In the genomic region with DNA sequence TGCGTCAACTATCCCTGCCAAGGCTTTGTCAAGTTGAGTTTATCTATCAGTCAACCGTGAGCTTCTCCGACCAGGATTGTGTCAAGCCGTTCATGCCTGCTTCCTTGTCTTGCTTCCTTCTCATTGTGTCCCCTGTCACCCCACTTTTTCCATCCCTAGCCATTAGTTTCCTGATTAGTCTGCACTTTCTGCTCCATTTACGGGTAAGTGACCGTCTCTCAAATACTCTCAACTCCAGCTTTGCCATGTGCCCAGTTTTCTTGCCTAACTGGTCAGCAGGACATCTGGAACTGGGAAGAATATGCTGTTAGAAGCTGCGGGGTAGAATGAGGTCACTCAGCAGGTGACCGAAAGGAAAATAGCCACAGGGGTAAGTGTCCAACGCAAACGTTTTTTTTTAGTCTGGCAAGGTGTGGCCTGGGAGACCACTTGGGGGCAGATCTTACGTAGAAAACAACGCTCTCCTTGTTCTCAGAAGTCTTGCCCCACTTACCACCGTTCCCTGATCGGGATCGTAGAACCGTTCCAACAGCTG, we compare ENCODE assay signal across 28 mouse cellular contexts. TPM values are rescaled to one million over a fixed set of nuclear protein-coding genes. Genes with fewer than 3 reads are reported as not detected.
A peak's percentile ranks its signal among the peaks of the same experiment; 100 is the strongest.
DNase-seq lines count a peak whose midpoint lies in the region; ATAC-seq and TF ChIP-seq lines count a peak whose summit lies in the region.
"Had no signal": no experiment of that assay in that cellular context is flagged by ENCODE, and none has a peak within 500 bp of the region (broad histone marks: within the 10 kb centered on the region; RNA-seq: fewer than 3 reads in every experiment).

No protein-coding gene starts in this region.

- WGBS in forebrain, embryonic 11.5 days: 56% methylated on average over 16 of the region's 16 CpGs

- H3K4me2 ChIP-seq in forebrain, embryonic 11.5 days (ENCODE audit: low read depth, low read length, severe bottlenecking): no peak overlapping the region
- H3K4me2 ChIP-seq: forebrain, embryonic 12.5 days; heart, embryonic 15.5 days; hindbrain, embryonic 15.5 days; liver, embryonic 13.5 days; midbrain, embryonic 12.5 days; neural tube, embryonic 12.5 days had no signal

- H3K27ac ChIP-seq in left cerebral cortex, adult 2 months: no peak overlapping the region
- H3K27ac ChIP-seq in forebrain, embryonic 11.5 days (ENCODE audit: low read depth, low read length): no peak overlapping the region
- H3K27ac ChIP-seq: forebrain, embryonic 12.5 days; heart, embryonic 15.5 days; hindbrain, embryonic 15.5 days; liver, embryonic 13.5 days; midbrain, embryonic 12.5 days; neural tube, embryonic 12.5 days had no signal

- H3K9ac ChIP-seq in forebrain, embryonic 11.5 days (ENCODE audit: low read length): no peak overlapping the region
- H3K9ac ChIP-seq: forebrain, embryonic 12.5 days; heart, embryonic 15.5 days; hindbrain, embryonic 15.5 days; liver, embryonic 13.5 days; midbrain, embryonic 12.5 days; neural tube, embryonic 12.5 days had no signal

- no peaks in the 10 kb centered on the region for H3K36me3 ChIP-seq in forebrain, embryonic 11.5 days (ENCODE audit: control insufficient read depth, insufficient read depth, low read length)
- H3K36me3 ChIP-seq: forebrain, embryonic 12.5 days; heart, embryonic 15.5 days; hindbrain, embryonic 15.5 days; midbrain, embryonic 12.5 days; neural tube, embryonic 12.5 days had no signal

- H3K27me3 ChIP-seq in forebrain, embryonic 11.5 days (ENCODE audit: control insufficient read depth, insufficient read depth, low read length): no peaks in the 10 kb centered on the region
- H3K27me3 ChIP-seq: forebrain, embryonic 12.5 days; heart, embryonic 15.5 days; hindbrain, embryonic 15.5 days; liver, embryonic 13.5 days; midbrain, embryonic 12.5 days; neural tube, embryonic 12.5 days had no signal

- intact Hi-C loops in left cerebral cortex, postnatal 4 days (cut with DNase I): no loop called here
- intact Hi-C loops in left cerebral cortex, adult 2 months (cut with DNase I): no loop called here

- no peak overlapping the region for H3K4me3 ChIP-seq in left cerebral cortex, adult 2 months
- H3K4me3 ChIP-seq in forebrain, embryonic 11.5 days (ENCODE audit: low read depth, low read length): no peak overlapping the region
- H3K4me3 ChIP-seq: forebrain, embryonic 12.5 days; heart, embryonic 15.5 days; hindbrain, embryonic 15.5 days; liver, embryonic 13.5 days; midbrain, embryonic 12.5 days; neural tube, embryonic 12.5 days had no signal

- TF ChIP-seq CTCF in left cerebral cortex, adult 2 months (IDR thresholded peaks at IDR 0.05): no peak

- H3K4me1 ChIP-seq in forebrain, embryonic 11.5 days (replicated peaks; ENCODE audit: control insufficient read depth, insufficient read depth, low read length): no peaks in the 10 kb centered on the region
- H3K4me1 ChIP-seq: forebrain, embryonic 12.5 days; heart, embryonic 15.5 days; liver, embryonic 13.5 days; midbrain, embryonic 12.5 days; neural tube, embryonic 12.5 days had no signal

- DNase-seq in cerebellum, postnatal 4 days (ENCODE audit: low spot score in 2 of 2): no peak
- peak; percentile 4 for DNase-seq in left cerebral cortex, postnatal 4 days
- DNase-seq in left cerebral cortex, adult 2 months (ENCODE audit: extremely low spot score in 1 of 2, low spot score in 2 of 2): no peak
- DNase-seq in cerebellum, postnatal 25 days: peak; percentile 28 to 31
- DNase-seq in forebrain, embryonic 11.5 days (ENCODE audit: low spot score): no peak
- DNase-seq: adrenal gland, postnatal 10 days; embryo, embryonic 11 days; heart, postnatal 36 days; kidney, postnatal 25 days; liver, embryonic 13.5 days; lung, adult 2 months; lung, postnatal 14 days; thymus, adult 18-20 months; thymus, postnatal 4 days had no signal

- H3K9me3 ChIP-seq in forebrain, embryonic 11.5 days (ENCODE audit: control insufficient read depth, low read length): no peaks in the 10 kb centered on the region
- H3K9me3 ChIP-seq: forebrain, embryonic 12.5 days; heart, embryonic 15.5 days; hindbrain, embryonic 15.5 days; liver, embryonic 13.5 days; midbrain, embryonic 12.5 days; neural tube, embryonic 12.5 days had no signal

- peak; percentile 45; the same call in 1 of the 2 replicates for ATAC-seq in cerebellum, adult (ENCODE audit: insufficient number of reproducible peaks, low FRiP score, low TSS enrichment)
- no peak for ATAC-seq in forebrain, embryonic 11.5 days (replicated peaks; ENCODE audit: low FRiP score)
- ATAC-seq in monocyte, adult 5-6 weeks (replicated peaks; ENCODE audit: insufficient number of reproducible peaks, low FRiP score, low TSS enrichment, poor library complexity, severe bottlenecking): no peak
- ATAC-seq in erythroblast, adult 5-6 weeks (replicated peaks; ENCODE audit: low FRiP score, poor library complexity, severe bottlenecking): no peak
- ATAC-seq: intestine, embryonic 16.5 days had no signal

RNA-seq across cellular contexts. Expression of a gene that starts 37.4 kb away (rescaled TPM):
- total RNA-seq in left cerebral cortex, postnatal 4 days (2021): not detected
- total RNA-seq in left cerebral cortex, adult 2 months (2021): not detected
- not detected in 2 replicates for polyA plus RNA-seq in forebrain, embryonic 11.5 days (2014; fragmentation: Nextera tagmentation; extraction: Ambion mirVana)
- total RNA-seq in monocyte, adult 5-6 weeks (2017): not detected in 3 replicates
- not detected in 2 replicates for total RNA-seq in erythroblast, adult 5-6 weeks (2015; ENCODE audit: low replicate concordance)
- total RNA-seq in erythroblast, adult 5-6 weeks (2017; ENCODE audit: low replicate concordance): not detected in 2 replicates
- total RNA-seq: adrenal gland, postnatal 10 days; gastrocnemius, adult 18-20 months; gastrocnemius, postnatal 4 days; heart, postnatal 36 days; layer of hippocampus, adult 8-10 months; left cerebral cortex, postnatal 25 days; megakaryocyte, adult 5-6 weeks had no signal
- polyA plus RNA-seq: forebrain, embryonic 12.5 days; heart, embryonic 15.5 days; liver, embryonic 13.5 days; lung, adult 2 months had no signal

RNA-seq across cellular contexts. Expression of a gene that starts 42.3 kb away (rescaled TPM):
- 1 to 10 TPM; 6.8 to 7.9 TPM for total RNA-seq in left cerebral cortex, postnatal 4 days (2021)
- 1 to 10 TPM in 1 of 2 experiments, under 1 TPM in 1; 0.61 to 1.4 TPM for total RNA-seq in left cerebral cortex, adult 2 months (2021)
- polyA plus RNA-seq in forebrain, embryonic 11.5 days (2014; fragmentation: Nextera tagmentation; extraction: Ambion mirVana): 241 and 280 TPM in 2 replicates
- 4.1 to 7.9 TPM (median 5.0 TPM) in 3 replicates for total RNA-seq in monocyte, adult 5-6 weeks (2017)
- 40.8 and 46.7 TPM in 2 replicates for total RNA-seq in erythroblast, adult 5-6 weeks (2015; ENCODE audit: low replicate concordance)
- total RNA-seq in erythroblast, adult 5-6 weeks (2017; ENCODE audit: low replicate concordance): 36.0 and 66.6 TPM in 2 replicates

Comparison
In these comparisons a context has a peak if more than half of its experiments do, and no peak if none do; other contexts are left out.
1. DNase-seq: peak in left cerebral cortex, postnatal 4 days (single experiment) and cerebellum, postnatal 25 days (2 of 2); none in cerebellum, postnatal 4 days (0 of 2), left cerebral cortex, adult 2 months (0 of 2) and forebrain, embryonic 11.5 days (single experiment).